Mouse (Mus musculus) embryonic facial prominence, embryonic 10.5 days (tissue): ENCODE measurements around the gene Golim4. TPM values are rescaled to one million over a fixed set of nuclear protein-coding genes. Genes with fewer than 3 reads are reported as not detected.

Experiments
- DNase-seq: peaks from one replicate; pipeline ENCODE4 v3.0.0-alpha.2; 2017; ENCODE audit warnings: low spot score
- H3K27ac ChIP-seq: fragments of 300-500 bp; sonication (generic); replicated peaks from 2 replicates; pipeline ENCODE4 v1.5.1; 2016; ENCODE audit warnings: mild to moderate bottlenecking
- H3K27me3 ChIP-seq: fragments of 300-500 bp; sonication (generic); replicated peaks from 2 replicates; pipeline ENCODE4 v1.6.1; 2016; ENCODE audit warnings: low read depth, mild to moderate bottlenecking; ENCODE audit not compliant: poor library complexity, severe bottlenecking
- H3K36me3 ChIP-seq: fragments of 300-500 bp; sonication (generic); replicated peaks from 2 replicates; pipeline ENCODE4 v1.6.1; 2016; ENCODE audit warnings: mild to moderate bottlenecking, moderate library complexity
- H3K4me1 ChIP-seq: fragments of 300-500 bp; sonication (generic); 2 replicates; pipeline ENCODE4 v1.6.1; 2016
- H3K4me3 ChIP-seq: fragments of 300-500 bp; sonication (generic); 2 replicates; pipeline ENCODE4 v1.5.1; 2016; ENCODE audit warnings: mild to moderate bottlenecking, moderate library complexity
- H3K9me3 ChIP-seq: fragments of 300-500 bp; sonication (generic); 2 replicates; pipeline ENCODE4 v1.6.1; 2016; ENCODE audit warnings: mild to moderate bottlenecking
- WGBS: fragments of 180-500 bp; shearing (Covaris S2); methylation state at CpG from one replicate; pipeline ENCODE4 v1.1.7; 2016; 5-methylcytosine and 5-hydroxymethylcytosine counted together
- polyA plus RNA-seq: library from polyadenylated mRNA; unstranded; fragments of >200 nt; fragmentation: Nextera tagmentation; extraction: Ambion mirVana; gene quantifications from 2 replicates; pipeline ENCODE4 v1.2.1, GENCODE M21; 2016

The Golim4 gene
- polyA plus RNA-seq, 1 experiment from 2014 or later = 51.0 TPM

- Histone ChIP-seq H3K9me3 (no peaks in the 10 kb centered on the region), H3K27me3 (no peaks in the 10 kb centered on the region), H3K4me1 (peaks cover 4% of the 10 kb centered on the region; the same call in 1 of the 2 replicates), H3K27ac (no peak overlapping the region), H3K36me3 (peaks cover 18% of the 10 kb centered on the region), H3K4me3 (no peak overlapping the region)
- 38% methylated on average over 4 of the region's 4 CpGs for WGBS
- no peak for DNase-seq
These were observed 46.5 kb downstream of the Golim4 start for GRCm38 (mm10) chr3:75910257-75910656.

DNA sequence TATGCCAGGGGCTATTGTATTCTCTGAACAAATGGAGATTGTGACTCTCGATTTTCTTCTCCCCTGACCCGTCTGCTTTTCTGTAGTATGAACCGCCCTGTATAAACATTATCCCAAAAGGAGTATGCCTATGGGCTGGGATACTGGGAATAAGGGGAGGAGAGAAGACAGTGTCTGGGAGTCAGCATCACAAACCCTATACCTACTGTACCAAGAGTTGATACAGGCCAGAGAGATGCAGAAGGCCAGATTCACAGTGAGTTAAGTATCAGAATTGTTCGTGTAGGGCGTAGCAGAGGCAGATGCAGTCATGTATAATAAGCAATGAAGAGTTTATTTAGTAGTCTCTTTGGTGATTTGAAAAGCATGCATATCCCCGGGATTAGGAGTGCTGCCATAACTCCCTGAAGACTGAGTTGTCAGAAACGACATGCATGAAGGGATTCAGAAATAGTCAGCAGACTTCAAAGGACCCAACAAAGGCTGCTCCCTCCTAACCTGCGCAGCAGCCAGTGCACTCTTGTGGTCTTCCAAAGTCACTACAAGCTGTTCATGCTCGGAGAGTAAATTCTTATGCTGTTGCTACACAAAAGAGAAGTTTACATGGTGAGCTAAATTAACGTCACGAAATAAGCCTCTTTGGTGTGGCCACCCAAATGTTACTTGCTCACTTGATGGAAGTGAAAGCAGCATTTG is 54.7 kb downstream of the Golim4 start:
- 87% methylated on average over 11 of the region's 11 CpGs for WGBS
- DNase-seq = no peak
- H3K27me3 ChIP-seq = no peaks in the 10 kb centered on the region
- no peak overlapping the region for H3K27ac ChIP-seq
- H3K4me1 ChIP-seq = no peaks in the 10 kb centered on the region
- no peaks in the 10 kb centered on the region for H3K9me3 ChIP-seq
- H3K36me3 ChIP-seq = peaks cover 63% of the 10 kb centered on the region
- no peak overlapping the region for H3K4me3 ChIP-seq

DNA sequence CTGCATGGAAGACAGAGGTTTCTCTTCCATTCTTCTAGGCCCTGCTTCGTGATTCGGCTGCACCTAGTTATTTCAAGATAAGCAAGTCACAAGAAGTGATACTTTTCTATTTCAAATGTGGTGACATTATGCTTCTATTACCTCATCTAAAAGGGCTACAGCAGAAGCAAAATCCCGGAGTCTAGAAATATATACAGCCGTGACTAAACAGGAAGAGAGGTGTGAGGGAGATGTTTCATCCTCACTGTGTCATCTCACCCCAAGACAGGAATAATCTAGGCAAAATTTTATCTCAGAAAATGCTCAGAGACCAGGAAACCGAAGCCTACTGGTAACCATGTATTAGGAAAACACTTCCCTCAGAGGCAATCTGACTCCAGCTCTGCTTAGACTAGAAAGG is 61.7 kb downstream of the Golim4 start:
- DNase-seq = no peak
- Histone ChIP-seq H3K9me3 (no peaks in the 10 kb centered on the region), H3K4me1 (no peaks in the 10 kb centered on the region), H3K27ac (no peak overlapping the region), H3K4me3 (no peak overlapping the region), H3K27me3 (no peaks in the 10 kb centered on the region), H3K36me3 (peaks cover 77% of the 10 kb centered on the region)
- WGBS = 94% methylated on average over 5 of the region's 5 CpGs

GRCm38 (mm10) chr3:75891581-75891980 is 65.2 kb downstream of the Golim4 start:
- DNase-seq = no peak
- 95% methylated on average over 3 of the region's 3 CpGs for whole genome bisulfite sequencing
- Histone ChIP-seq H3K27me3 (no peaks in the 10 kb centered on the region), H3K27ac (no peak overlapping the region), H3K4me3 (no peak overlapping the region), H3K9me3 (no peaks in the 10 kb centered on the region), H3K36me3 (peaks cover 89% of the 10 kb centered on the region), H3K4me1 (no peaks in the 10 kb centered on the region)

GRCm38 (mm10) chr3:75889323-75889722 is 67.4 kb downstream of the Golim4 start:
- Histone ChIP-seq H3K4me1 (no peaks in the 10 kb centered on the region), H3K9me3 (no peaks in the 10 kb centered on the region), H3K27me3 (no peaks in the 10 kb centered on the region), H3K36me3 (peaks cover 92% of the 10 kb centered on the region), H3K27ac (no peak overlapping the region), H3K4me3 (no peak overlapping the region)
- no peak for DNase-seq
- 100% methylated on average over 1 of the region's 1 CpGs for WGBS

- no peak for DNase-seq
- H3K27me3 ChIP-seq = no peaks in the 10 kb centered on the region
- no peak overlapping the region for H3K4me3 ChIP-seq
- WGBS = 91% methylated on average over 1 of the region's 1 CpGs
- 0 out of 2 replicates have a peak, but pooled peaks cover 3% of the 10 kb centered on the region for H3K4me1 ChIP-seq
- H3K27ac ChIP-seq = no peak overlapping the region
- H3K36me3 ChIP-seq = peaks cover 87% of the 10 kb centered on the region
- peaks cover 5% of the 10 kb centered on the region; the same call in 1 of the 2 replicates for H3K9me3 ChIP-seq
These were observed 75.2 kb downstream of the Golim4 start for GRCm38 (mm10) chr3:75881582-75881981.

GRCm38 (mm10) chr3:75879269-75879668 is 77.5 kb downstream of the Golim4 start:
- H3K36me3 ChIP-seq = peaks cover 77% of the 10 kb centered on the region
- 0 out of 2 replicates have a peak, but pooled peaks cover 3% of the 10 kb centered on the region for H3K4me1 ChIP-seq
- no peaks in the 10 kb centered on the region for H3K27me3 ChIP-seq
- H3K27ac ChIP-seq = no peak overlapping the region
- 88% methylated on average over 2 of the region's 2 CpGs for WGBS
- no peak overlapping the region for H3K4me3 ChIP-seq
- peaks cover 5% of the 10 kb centered on the region; the same call in 1 of the 2 replicates for H3K9me3 ChIP-seq
- DNase-seq = no peak

- Histone ChIP-seq H3K9me3 (no peaks in the 10 kb centered on the region), H3K4me1 (no peaks in the 10 kb centered on the region), H3K4me3 (no peak overlapping the region), H3K27ac (no peak overlapping the region), H3K27me3 (no peaks in the 10 kb centered on the region), H3K36me3 (0 out of 2 replicates have a peak, but pooled peaks cover 2% of the 10 kb centered on the region)
- no peak for DNase-seq
- 75% methylated on average over 1 of the region's 1 CpGs for WGBS
These were observed 87.9 kb downstream of the Golim4 start for GRCm38 (mm10) chr3:75868886-75869285.

- H3K4me3 ChIP-seq = no peak overlapping the region
- 31% methylated on average over 2 of the region's 2 CpGs for WGBS
- H3K9me3 ChIP-seq = no peaks in the 10 kb centered on the region
- H3K27ac ChIP-seq = no peak overlapping the region
- H3K27me3 ChIP-seq = no peaks in the 10 kb centered on the region
- H3K36me3 ChIP-seq = no peaks in the 10 kb centered on the region
- no peaks in the 10 kb centered on the region for H3K4me1 ChIP-seq
- no peak for DNase-seq
These were observed 92.5 kb downstream of the Golim4 start for GRCm38 (mm10) chr3:75864203-75864602.

GRCm38 (mm10) chr3:75861677-75862076 is 95.1 kb downstream of the Golim4 start:
- Histone ChIP-seq H3K36me3 (no peaks in the 10 kb centered on the region), H3K4me1 (no peaks in the 10 kb centered on the region), H3K27me3 (no peaks in the 10 kb centered on the region), H3K4me3 (no peak overlapping the region), H3K9me3 (no peaks in the 10 kb centered on the region), H3K27ac (no peak overlapping the region)
- peak; percentile 59 for DNase-seq
- WGBS = 34% methylated on average over 4 of the region's 4 CpGs

DNA sequence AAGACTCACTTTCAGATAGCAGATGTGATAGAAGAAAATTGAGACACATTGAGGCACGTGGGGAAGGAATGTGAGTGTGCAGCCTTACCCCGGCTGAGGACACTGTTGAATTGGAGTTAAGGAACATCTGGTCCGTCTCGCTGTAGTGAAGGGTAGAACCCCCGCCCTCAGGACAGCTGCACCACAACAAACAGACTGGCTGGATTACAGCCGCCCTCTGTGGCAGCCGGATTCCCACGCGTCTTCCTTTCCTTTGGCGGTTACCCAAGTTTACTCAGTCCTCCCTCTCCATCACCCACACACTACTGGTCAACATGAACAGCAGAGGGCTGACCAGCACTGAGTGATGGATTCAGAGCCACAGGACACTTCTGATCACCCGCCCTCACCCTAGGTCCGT is 96.0 kb downstream of the Golim4 start:
- Histone ChIP-seq H3K9me3 (no peaks in the 10 kb centered on the region), H3K4me1 (no peaks in the 10 kb centered on the region), H3K27ac (no peak overlapping the region), H3K4me3 (no peak overlapping the region), H3K36me3 (no peaks in the 10 kb centered on the region), H3K27me3 (no peaks in the 10 kb centered on the region)
- no peak for DNase-seq
- 79% methylated on average over 12 of the region's 12 CpGs for WGBS

DNA sequence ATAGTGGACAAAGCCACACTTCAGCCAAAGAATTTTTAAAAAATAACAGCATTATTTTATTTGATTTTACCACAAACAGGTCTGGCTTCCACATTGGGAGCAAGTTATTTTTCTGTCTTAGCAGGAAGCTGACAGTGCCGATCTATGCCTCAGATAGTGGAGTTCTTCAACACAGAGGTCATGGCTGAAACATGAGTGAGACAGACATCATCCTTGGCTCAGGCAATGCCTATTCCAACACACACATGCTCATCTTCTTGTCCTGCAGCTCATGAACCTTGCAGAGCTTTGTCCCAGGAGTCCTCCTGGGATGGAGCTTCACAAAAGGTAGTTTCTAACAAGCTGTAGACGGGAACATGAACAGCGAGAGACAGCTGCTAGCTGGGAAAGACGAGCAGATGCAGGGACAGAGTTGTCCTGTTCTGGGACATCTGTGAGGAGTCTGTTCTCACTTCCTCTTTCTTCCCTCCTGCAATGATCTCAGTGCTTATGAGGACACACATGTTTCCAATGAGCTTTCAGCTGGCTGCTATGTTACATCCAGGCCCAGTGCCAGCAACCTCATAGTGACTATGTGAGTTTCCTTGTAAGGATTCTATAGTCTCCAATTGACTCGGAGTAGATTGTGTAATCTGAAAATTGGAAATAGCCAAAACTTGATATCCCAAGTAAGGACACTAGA is 121.3 kb downstream of the Golim4 start:
- WGBS = 68% methylated on average over 5 of the region's 5 CpGs
- no peak for DNase-seq
- Histone ChIP-seq H3K4me3 (no peak overlapping the region), H3K9me3 (no peaks in the 10 kb centered on the region), H3K4me1 (no peaks in the 10 kb centered on the region; the same call in 1 of the 2 replicates), H3K36me3 (no peaks in the 10 kb centered on the region), H3K27ac (no peak overlapping the region), H3K27me3 (no peaks in the 10 kb centered on the region)

DNA sequence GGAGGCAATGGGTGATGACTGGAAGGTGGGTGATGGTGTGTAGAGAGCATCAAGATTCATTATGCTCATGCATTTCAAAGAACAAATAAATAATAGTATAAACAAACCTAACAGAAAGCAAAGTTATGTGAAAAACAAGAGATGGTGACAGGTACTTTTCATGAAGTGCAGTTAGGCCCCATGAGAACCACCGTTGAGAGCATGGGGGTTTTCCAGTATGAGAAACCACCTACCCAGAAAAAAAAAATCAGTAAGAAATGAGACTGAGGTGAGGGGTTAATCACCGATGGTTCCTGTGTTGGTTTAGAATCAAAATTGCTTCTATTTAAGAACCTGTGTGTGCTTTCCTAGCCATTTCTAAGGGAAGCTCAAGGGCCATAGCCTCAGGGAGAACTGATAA is 121.9 kb downstream of the Golim4 start:
- Histone ChIP-seq H3K27ac (no peak overlapping the region), H3K4me1 (no peaks in the 10 kb centered on the region; the same call in 1 of the 2 replicates), H3K4me3 (no peak overlapping the region), H3K27me3 (no peaks in the 10 kb centered on the region), H3K9me3 (no peaks in the 10 kb centered on the region), H3K36me3 (no peaks in the 10 kb centered on the region)
- DNase-seq = no peak
- WGBS = 59% methylated on average over 2 of the region's 2 CpGs
